Mouse (Mus musculus) testis, postnatal 10 days (tissue): Measurements from ENCODE around the gene Mbd3l2.
A peak's percentile ranks its signal among the peaks of the same experiment; 100 is the strongest.
"Not testable (repeated sequence)": the region's sequence is repeated elsewhere in the genome, so short reads cannot be mapped to it uniquely, and the experiment has no call there.

Experiments
- DNase-seq: peaks from one replicate; pipeline ENCODE4 v3.0.0; 2021; ENCODE audit warnings: low spot score

The Mbd3l2 gene

GRCm38 (mm10) chr9:18430354-18430753 is at the start of gene Mbd3l2:
Mbd3l2 (plus strand) TSS chr9:18430654.
- no peak for DNase-seq

GRCm38 (mm10) chr9:18385782-18386181 is 44.7 kb upstream of the Mbd3l2 start:
- DNase-seq, result peak; percentile 55

GRCm38 (mm10) chr9:18399629-18400028 is 30.8 kb upstream of the Mbd3l2 start:
- no peak for DNase-seq

GRCm38 (mm10) chr9:18402895-18403294 is 27.6 kb upstream of the Mbd3l2 start, which contains the start of gene Naalad2:
Naalad2 (minus strand) TSS chr9:18402995.
- not testable (repeated sequence) for DNase-seq

GRCm38 (mm10) chr9:18404118-18404517 is 26.3 kb upstream of the Mbd3l2 start, which contains the start of gene Ubtfl1:
Ubtfl1 (plus strand) TSS chr9:18404418.
- DNase-seq, result no peak

GRCm38 (mm10) chr9:18412371-18412770 is 18.1 kb upstream of the Mbd3l2 start:
- DNase-seq, result not testable (repeated sequence)

- peak; percentile 46 for DNase-seq
Observed at GRCm38 (mm10) chr9:18431687-18432086, 1.2 kb downstream of the Mbd3l2 start.

- no peak for DNase-seq
Observed at GRCm38 (mm10) chr9:18456520-18456919, 26.1 kb downstream of the Mbd3l2 start.

GRCm38 (mm10) chr9:18467350-18467749 is 36.9 kb downstream of the Mbd3l2 start:
- DNase-seq, result no peak

- no peak for DNase-seq
Observed at GRCm38 (mm10) chr9:18468005-18468404, 37.6 kb downstream of the Mbd3l2 start.

GRCm38 (mm10) chr9:18473324-18474128 is 43.1 kb downstream of the Mbd3l2 start:
- DNase-seq, result peak; percentile 81

GRCm38 (mm10) chr9:18478168-18478567 is 47.7 kb downstream of the Mbd3l2 start, which contains the start of the genes Zfp558 and Mbd3l1:
Zfp558 (minus strand) TSS chr9:18478268.
Mbd3l1 (plus strand) TSS chr9:18478359.
- DNase-seq, result no peak
